Mouse (Mus musculus): Measurements from ENCODE around the gene Ublcp1. TPM values are rescaled to one million over a fixed set of nuclear protein-coding genes. Genes with fewer than 3 reads are reported as not detected.
"Not testable (repeated sequence)": the region's sequence is repeated elsewhere in the genome, so short reads cannot be mapped to it uniquely, and the experiment has no call there.

Ublcp1 gene
- total RNA-seq, 2 experiments from 2014 or later: 51.7 to 125 TPM

- no peak for ATAC-seq (replicated peaks; ENCODE audit: low FRiP score, low TSS enrichment, poor library complexity, severe bottlenecking)
Observed at GRCm38 (mm10) chr11:44496217-44496616, 25.9 kb upstream of the Ublcp1 start.

GRCm38 (mm10) chr11:44494643-44495323 is 24.5 kb upstream of the Ublcp1 start:
- ATAC-seq (replicated peaks; ENCODE audit: low FRiP score, low TSS enrichment, poor library complexity, severe bottlenecking): peak; percentile 93

GRCm38 (mm10) chr11:44489117-44489516 is 18.8 kb upstream of the Ublcp1 start:
- ATAC-seq (replicated peaks; ENCODE audit: low FRiP score, low TSS enrichment, poor library complexity, severe bottlenecking): no peak

GRCm38 (mm10) chr11:44485089-44485736 is 14.9 kb upstream of the Ublcp1 start:
- no peak for ATAC-seq (replicated peaks; ENCODE audit: low FRiP score, low TSS enrichment, poor library complexity, severe bottlenecking)

- ATAC-seq (replicated peaks; ENCODE audit: low FRiP score, low TSS enrichment, poor library complexity, severe bottlenecking): no peak
Observed at GRCm38 (mm10) chr11:44480246-44480645, 9.9 kb upstream of the Ublcp1 start.

GRCm38 (mm10) chr11:44478382-44478781 is 8.1 kb upstream of the Ublcp1 start:
- no peak for ATAC-seq (replicated peaks; ENCODE audit: low FRiP score, low TSS enrichment, poor library complexity, severe bottlenecking)

- ATAC-seq (replicated peaks; ENCODE audit: low FRiP score, low TSS enrichment, poor library complexity, severe bottlenecking): no peak
Observed at GRCm38 (mm10) chr11:44476445-44476844, 6.1 kb upstream of the Ublcp1 start.

GRCm38 (mm10) chr11:44475467-44475866 is 5.2 kb upstream of the Ublcp1 start:
- ATAC-seq (replicated peaks; ENCODE audit: low FRiP score, low TSS enrichment, poor library complexity, severe bottlenecking): no peak

- no peak for ATAC-seq (replicated peaks; ENCODE audit: low FRiP score, low TSS enrichment, poor library complexity, severe bottlenecking)
Observed at GRCm38 (mm10) chr11:44471337-44471995, 1.2 kb upstream of the Ublcp1 start.

- ATAC-seq (replicated peaks; ENCODE audit: low FRiP score, low TSS enrichment, poor library complexity, severe bottlenecking): peak; percentile 77
Observed at GRCm38 (mm10) chr11:44469646-44470431, 459 bp downstream of the Ublcp1 start.

GRCm38 (mm10) chr11:44468306-44468790 is 1.9 kb downstream of the Ublcp1 start:
- ATAC-seq (replicated peaks; ENCODE audit: low FRiP score, low TSS enrichment, poor library complexity, severe bottlenecking): no peak

- ATAC-seq (replicated peaks; ENCODE audit: low FRiP score, low TSS enrichment, poor library complexity, severe bottlenecking): peak; percentile 23
Observed at GRCm38 (mm10) chr11:44466949-44467442, 3.3 kb downstream of the Ublcp1 start.

- ATAC-seq (replicated peaks; ENCODE audit: low FRiP score, low TSS enrichment, poor library complexity, severe bottlenecking): peak; percentile 50
Observed at GRCm38 (mm10) chr11:44461493-44461892, 8.8 kb downstream of the Ublcp1 start.

- ATAC-seq (replicated peaks; ENCODE audit: low FRiP score, low TSS enrichment, poor library complexity, severe bottlenecking): peak; percentile 67
Observed at GRCm38 (mm10) chr11:44453423-44453822, 16.9 kb downstream of the Ublcp1 start.

GRCm38 (mm10) chr11:44452016-44452415 is 18.3 kb downstream of the Ublcp1 start:
- not testable (repeated sequence) for ATAC-seq (replicated peaks; ENCODE audit: low FRiP score, low TSS enrichment, poor library complexity, severe bottlenecking)

GRCm38 (mm10) chr11:44451046-44451445 is 19.3 kb downstream of the Ublcp1 start:
- ATAC-seq (replicated peaks; ENCODE audit: low FRiP score, low TSS enrichment, poor library complexity, severe bottlenecking): no peak

GRCm38 (mm10) chr11:44437786-44438185 is 32.5 kb downstream of the Ublcp1 start:
- ATAC-seq (replicated peaks; ENCODE audit: low FRiP score, low TSS enrichment, poor library complexity, severe bottlenecking): no peak

- no peak for ATAC-seq (replicated peaks; ENCODE audit: low FRiP score, low TSS enrichment, poor library complexity, severe bottlenecking)
Observed at GRCm38 (mm10) chr11:44430036-44430435, 40.3 kb downstream of the Ublcp1 start.

GRCm38 (mm10) chr11:44427951-44428350 is 42.3 kb downstream of the Ublcp1 start:
- no peak for ATAC-seq (replicated peaks; ENCODE audit: low FRiP score, low TSS enrichment, poor library complexity, severe bottlenecking)

- ATAC-seq (replicated peaks; ENCODE audit: low FRiP score, low TSS enrichment, poor library complexity, severe bottlenecking): no peak
Observed at GRCm38 (mm10) chr11:44425626-44426025, 44.7 kb downstream of the Ublcp1 start.

All from megakaryocyte-erythroid progenitor cell, adult 5-6 weeks (primary cell).